Mouse (Mus musculus) 416B (cell line): ENCODE data around the gene Msx1.

Experiments
- DNase-seq: peaks from one replicate; pipeline ENCODE4 v3.0.0; 2011; ENCODE audit warnings: low read depth

Msx1 gene

DNA sequence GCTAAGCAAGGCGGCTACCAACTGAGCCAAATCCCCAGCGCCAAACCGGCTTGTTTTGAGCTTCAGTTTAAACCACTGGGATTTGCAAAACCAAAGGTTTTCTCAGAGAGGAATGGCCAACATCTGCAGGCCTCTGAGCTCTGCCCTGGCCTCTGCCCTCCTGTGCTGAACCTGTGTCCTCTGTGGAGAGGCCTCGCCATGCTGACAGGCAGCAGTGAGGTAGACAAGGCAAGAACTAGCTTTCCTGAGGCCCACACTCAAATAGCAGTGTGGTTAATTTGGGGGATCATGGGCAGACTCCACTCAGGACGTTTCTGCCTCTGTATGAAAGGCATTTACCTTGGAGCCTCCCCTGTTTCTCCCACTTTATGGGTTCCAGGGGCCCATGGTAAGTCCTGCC lies 27.6 kb downstream of the Msx1 start:
- DNase-seq = no peak

DNA sequence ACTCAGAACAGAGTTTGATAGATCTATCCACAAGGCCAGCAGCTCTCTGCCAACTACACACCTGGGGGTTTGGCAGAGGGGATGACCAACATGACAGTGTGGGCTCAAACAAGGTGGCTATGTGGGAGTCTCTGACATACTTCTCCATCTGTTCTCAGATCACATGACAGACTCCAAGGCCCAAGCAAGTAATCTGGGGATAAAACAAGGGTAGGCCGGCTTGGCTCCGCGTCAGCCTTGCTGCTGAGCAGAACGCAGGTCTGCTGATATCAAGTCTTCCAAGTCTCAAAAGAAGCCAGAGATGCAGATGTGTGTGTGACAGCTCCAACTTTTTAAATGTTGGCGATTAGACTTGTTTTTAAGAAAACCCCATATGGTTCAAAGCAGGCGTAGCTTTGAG lies 28.7 kb downstream of the Msx1 start:
- no peak for DNase-seq

DNA sequence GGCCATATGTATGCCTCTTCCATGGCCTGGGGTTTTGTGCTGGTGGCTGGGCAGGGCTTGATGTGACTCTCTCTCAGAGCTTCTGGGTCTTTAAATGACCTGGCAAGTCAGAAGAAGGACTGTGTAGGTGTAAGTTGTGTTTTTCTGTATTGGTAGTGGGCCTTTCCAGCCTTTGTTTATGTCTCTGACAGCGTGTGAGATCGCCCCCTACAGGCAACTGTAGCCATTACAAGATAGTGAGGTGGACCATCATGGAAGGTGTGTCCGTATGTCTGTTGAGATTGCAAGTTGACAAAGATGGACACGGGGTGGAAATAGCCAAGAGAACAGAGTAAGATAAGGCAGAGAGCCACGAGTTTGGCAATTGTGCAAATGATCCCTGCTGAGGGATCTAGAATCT lies 32.2 kb downstream of the Msx1 start:
- DNase-seq = no peak

DNA sequence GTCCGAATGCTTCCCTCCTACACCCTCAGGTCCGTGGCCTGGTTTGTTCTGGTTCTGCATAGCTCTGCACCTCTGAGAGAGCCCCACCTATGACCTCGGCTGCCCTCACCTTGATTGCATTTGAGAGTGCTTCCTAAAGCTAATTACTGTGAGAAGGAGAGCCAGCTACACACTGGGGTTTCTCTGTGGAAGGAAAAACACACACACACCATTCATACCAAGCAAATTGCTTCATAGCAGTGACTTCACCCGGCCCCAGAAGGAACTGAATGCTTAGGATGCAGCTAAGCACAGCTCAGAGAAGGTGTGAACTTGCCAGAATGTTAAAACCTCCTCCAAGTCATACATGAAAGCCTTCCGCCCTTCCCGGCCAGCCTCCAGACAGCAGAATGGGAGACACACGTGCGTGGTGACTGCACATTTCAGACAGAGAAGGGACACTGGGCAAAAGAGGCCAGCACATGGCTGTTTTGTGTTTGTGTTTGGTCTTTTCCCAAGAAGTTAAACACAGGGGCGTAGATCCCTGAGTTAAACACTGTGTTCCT lies 39.5 kb downstream of the Msx1 start:
- DNase-seq = no peak

GRCm38 (mm10) chr5:37783306-37783705 lies 41.1 kb downstream of the Msx1 start:
- no peak for DNase-seq

GRCm38 (mm10) chr5:37775681-37776080 lies 48.7 kb downstream of the Msx1 start:
- DNase-seq = no peak

DNA sequence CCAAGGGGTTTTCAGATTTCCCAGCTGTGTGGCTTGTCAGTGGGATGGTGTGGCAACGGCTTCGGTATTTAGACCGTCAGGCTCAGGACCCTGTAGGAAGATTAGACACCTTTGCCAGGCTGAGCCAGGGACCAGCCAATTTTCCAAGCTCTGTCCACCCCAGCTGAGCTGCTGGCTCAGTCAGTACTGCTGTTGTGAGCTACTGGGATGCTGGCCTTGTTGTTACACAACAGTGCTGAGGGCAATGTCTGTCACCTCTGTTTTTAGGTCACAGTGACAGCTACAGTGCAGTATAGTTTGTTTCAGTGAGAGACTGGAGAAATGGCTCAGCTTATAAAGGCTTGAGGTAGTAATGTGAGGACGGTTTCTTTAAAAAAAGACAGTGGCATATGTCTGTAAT lies 50.4 kb downstream of the Msx1 start:
- DNase-seq = no peak

- no peak for DNase-seq
Observed at GRCm38 (mm10) chr5:37770870-37771269, 53.5 kb downstream of the Msx1 start.
